Mouse (Mus musculus) monocyte, adult 5-6 weeks (primary cell): Measurements from ENCODE around the gene Rspry1. TPM values are rescaled to one million over a fixed set of nuclear protein-coding genes. Genes with fewer than 3 reads are reported as not detected.

Source experiments
- ATAC-seq: fragments of 153-309, 156-312 bp; replicated peaks from 2 replicates; pipeline ENCODE4 v1.8.0; 2017; ENCODE audit warnings: mild to moderate bottlenecking; ENCODE audit not compliant: low TSS enrichment, insufficient number of reproducible peaks, severe bottlenecking, poor library complexity, low FRiP score
- total RNA-seq: library from RNA; stranded (forward); fragments of 200-1000, 200-491, 200-594 nt; gene quantifications from 3 replicates; pipeline ENCODE4 v1.2.3, GENCODE M21; 2017

Rspry1 gene
- total RNA-seq, 1 experiment from 2014 or later: 28.6 TPM

DNA sequence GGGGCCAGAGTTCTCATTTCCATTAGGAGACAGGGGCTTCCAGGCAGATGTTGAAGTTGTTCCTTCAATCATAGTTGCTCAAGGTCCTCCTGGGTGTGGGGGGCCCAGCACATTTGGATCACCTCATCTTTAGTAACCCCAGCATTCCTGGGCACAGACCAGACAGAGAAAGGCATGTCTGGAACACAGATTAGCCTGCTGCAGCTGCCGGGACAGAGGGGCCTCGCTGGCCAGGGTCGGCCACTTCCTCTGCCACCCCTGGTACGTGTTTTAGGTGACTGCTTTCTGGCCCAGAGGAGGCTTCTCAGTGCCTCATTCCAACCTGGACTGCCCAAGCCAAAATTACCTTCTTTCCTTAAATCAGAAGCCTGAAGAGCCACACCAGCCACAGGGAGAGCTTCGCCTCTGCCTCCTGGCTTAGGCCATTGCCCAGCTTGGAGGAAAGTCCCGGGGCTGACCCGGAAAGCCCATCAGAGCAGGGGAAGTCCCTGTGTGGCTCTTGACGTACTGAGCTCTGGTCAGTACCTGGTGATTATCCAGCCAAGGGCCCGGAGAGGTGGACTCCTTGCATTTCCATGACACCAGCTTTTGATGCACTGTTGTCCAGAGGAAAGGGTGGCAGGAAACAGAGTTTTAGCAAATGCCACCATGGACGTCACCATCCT lies 104.0 kb downstream of the Rspry1 start:
- no peak for ATAC-seq

DNA sequence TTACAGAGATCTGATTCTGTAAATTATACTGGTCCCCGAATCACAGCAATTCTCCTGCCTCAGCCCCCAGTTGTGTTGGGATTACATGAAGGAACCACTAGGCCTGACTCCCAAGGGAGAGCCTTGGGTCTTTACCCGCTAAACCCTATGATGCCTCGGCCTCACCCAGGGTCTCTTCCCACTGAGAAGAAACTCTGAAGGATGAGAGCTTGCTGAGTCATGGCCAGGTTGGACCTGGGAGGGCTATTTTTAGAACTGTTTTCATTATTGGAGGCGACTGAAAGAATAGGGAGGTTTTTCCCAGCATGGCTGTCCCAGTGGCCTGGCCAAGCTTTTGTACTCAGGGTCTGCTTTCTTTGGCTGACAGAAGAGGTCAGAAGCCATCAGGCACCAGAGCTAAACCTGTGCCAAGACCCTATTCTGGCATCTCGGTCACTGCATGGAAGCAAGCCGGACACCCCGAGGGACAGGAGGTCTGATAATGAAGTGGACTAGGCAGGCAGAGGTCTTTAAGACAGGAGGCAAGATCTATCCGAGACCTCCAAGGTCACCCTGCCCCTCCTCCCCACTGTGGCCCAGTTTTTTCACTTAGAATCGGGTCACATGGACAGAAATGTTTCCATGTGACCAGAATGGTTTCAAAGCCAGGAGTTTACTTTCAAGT lies 105.1 kb downstream of the Rspry1 start:
- ATAC-seq: no peak

Other genes with a start within 250 kb of the Rspry1 start
- 155 to 165 TPM (median 163 TPM) in 3 replicates for gene Herpud1, start 215.5 kb upstream of the Rspry1 start, total RNA-seq
- 77.4 to 130 TPM (median 92.6 TPM) in 3 replicates for gene Nlrc5, start 167.6 kb upstream of the Rspry1 start, total RNA-seq
- gene Cpne2, start 68.9 kb upstream of the Rspry1 start, total RNA-seq: 6.0 to 7.8 TPM (median 6.9 TPM) in 3 replicates
- 77.7 to 137 TPM (median 127 TPM) in 3 replicates for gene Fam192a, start 60 bp downstream of the Rspry1 start, total RNA-seq
- gene Arl2bp, start 64.7 kb downstream of the Rspry1 start, total RNA-seq: 40.4 to 122 TPM (median 48.4 TPM) in 3 replicates
- gene Pllp, start 94.3 kb downstream of the Rspry1 start, total RNA-seq: not detected in 3 replicates
- 0.11 to 0.87 TPM (median 0.57 TPM) in 3 replicates for gene Ccl22, start 143.7 kb downstream of the Rspry1 start, total RNA-seq
- not detected in 3 replicates for gene Cx3cl1, start 170.1 kb downstream of the Rspry1 start, total RNA-seq
- gene Ccl17, start 208.5 kb downstream of the Rspry1 start, total RNA-seq: not detected in 3 replicates
- gene Coq9, start 236.4 kb downstream of the Rspry1 start, total RNA-seq: 23.0 to 27.5 TPM (median 25.1 TPM) in 3 replicates
- 17.0 to 23.7 TPM (median 17.3 TPM) in 3 replicates for gene Ciapin1, start 236.4 kb downstream of the Rspry1 start, total RNA-seq